Mouse (Mus musculus): ENCODE results near the gene Uchl3. TPM values are rescaled to one million over a fixed set of nuclear protein-coding genes. Genes with fewer than 3 reads are reported as not detected.

Gene Uchl3
- 17.4 and 30.7 TPM in 2 replicates for polyA plus RNA-seq (2012)

GRCm38 (mm10) chr14:101653581-101654525 lies at the start of gene Uchl3:
TSS of gene Uchl3 (plus strand) at chr14:101653967.
- no peak for TF ChIP-seq GATA1 (IDR thresholded peaks at IDR 0.05; ENCODE audit: low read length)

DNA sequence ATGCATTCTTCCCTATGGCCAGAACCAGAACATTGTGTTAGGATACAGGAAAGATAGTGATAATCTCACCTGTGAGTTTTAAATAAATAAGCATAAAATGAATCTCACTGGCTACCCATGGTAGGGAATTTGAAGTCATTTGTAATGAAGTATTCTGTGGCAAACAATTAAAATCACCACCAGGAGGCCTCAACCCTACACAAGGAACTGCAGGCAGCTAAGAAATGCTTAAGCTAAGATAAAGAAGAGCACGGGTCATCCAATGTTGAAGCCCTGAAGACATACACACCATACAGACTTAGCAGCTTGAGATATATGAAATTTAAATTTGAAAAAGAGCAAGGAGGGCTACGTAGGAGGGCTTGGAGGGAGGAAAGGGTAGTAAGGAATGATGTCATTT lies 47.9 kb upstream of the Uchl3 start:
- TF ChIP-seq GATA1 (IDR thresholded peaks at IDR 0.05; ENCODE audit: low read length) = no peak

- no peak for TF ChIP-seq GATA1 (IDR thresholded peaks at IDR 0.05; ENCODE audit: low read length)
Measured at GRCm38 (mm10) chr14:101607631-101608518, 45.9 kb upstream of the Uchl3 start.

- TF ChIP-seq GATA1 (IDR thresholded peaks at IDR 0.05; ENCODE audit: low read length) = no peak
Measured at GRCm38 (mm10) chr14:101608519-101609368, 45.0 kb upstream of the Uchl3 start, which contains the start of gene Tbc1d4. TSS of gene Tbc1d4 (minus strand) at chr14:101609191.

- no peak for TF ChIP-seq GATA1 (IDR thresholded peaks at IDR 0.05; ENCODE audit: low read length)
Measured at GRCm38 (mm10) chr14:101610701-101611100, 43.1 kb upstream of the Uchl3 start.

DNA sequence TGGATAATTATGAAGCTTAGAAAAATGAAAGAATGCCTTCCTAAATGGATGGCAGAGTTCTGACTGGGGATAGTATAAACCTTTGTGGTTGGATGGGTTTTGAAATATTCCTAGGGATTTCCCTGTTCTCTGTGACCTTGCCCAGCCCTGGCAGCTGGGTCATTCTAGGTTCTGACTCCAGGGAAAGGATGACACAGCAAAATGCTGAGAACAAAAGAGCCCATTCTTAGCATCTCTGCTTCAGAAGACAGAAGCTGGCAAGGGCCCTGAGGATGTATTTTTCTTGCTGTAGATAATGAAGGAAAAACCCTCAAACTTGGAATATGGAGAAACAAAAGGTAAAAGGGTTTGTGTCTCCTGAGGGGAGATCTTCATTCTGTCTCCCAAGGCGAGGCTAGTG lies 40.6 kb upstream of the Uchl3 start:
- no peak for TF ChIP-seq GATA1 (IDR thresholded peaks at IDR 0.05; ENCODE audit: low read length)

DNA sequence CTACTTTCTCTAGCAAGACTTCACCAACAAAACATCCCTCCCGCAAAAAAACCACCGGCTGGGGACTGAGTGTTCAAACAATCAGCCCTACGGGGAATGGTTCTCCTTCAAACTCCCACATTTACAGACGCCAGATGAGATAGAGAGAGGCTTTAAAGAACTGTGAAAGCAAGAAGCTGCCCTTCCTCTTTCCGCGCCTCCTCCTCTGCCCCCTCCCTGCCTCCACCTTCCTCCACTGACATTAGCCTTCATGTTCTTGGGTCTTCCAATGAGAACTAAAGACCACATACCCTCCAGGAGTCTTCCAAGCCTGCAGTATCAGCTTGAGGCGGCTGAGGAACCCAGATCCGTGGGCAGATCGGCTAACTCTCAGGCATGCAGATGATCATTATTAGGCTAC lies 37.6 kb upstream of the Uchl3 start:
- no peak for TF ChIP-seq GATA1 (IDR thresholded peaks at IDR 0.05; ENCODE audit: low read length)

DNA sequence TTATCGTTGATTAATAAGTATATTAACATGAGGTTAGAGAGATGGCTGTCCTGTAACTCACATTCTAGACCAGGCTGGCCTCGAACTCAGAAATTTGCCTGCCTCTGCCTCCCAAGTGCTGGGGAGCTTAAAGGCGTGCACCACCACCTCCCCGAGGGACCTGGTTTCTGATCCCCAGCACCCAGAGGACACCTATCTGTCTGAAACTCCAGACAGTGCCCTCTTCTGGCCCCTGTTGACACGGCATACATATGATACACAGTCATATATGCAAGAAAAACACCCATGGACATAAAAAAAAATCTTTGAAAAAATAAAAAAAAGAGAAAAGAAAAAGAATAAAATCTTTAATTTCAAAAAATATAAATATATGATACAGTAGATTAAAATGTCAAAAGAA lies 36.1 kb upstream of the Uchl3 start:
- no peak for TF ChIP-seq GATA1 (IDR thresholded peaks at IDR 0.05; ENCODE audit: low read length)

- no peak for TF ChIP-seq GATA1 (IDR thresholded peaks at IDR 0.05; ENCODE audit: low read length)
Measured at GRCm38 (mm10) chr14:101630548-101630947, 23.2 kb upstream of the Uchl3 start.

- no peak for TF ChIP-seq GATA1 (IDR thresholded peaks at IDR 0.05; ENCODE audit: low read length)
Measured at GRCm38 (mm10) chr14:101635765-101636164, 18.0 kb upstream of the Uchl3 start.

DNA sequence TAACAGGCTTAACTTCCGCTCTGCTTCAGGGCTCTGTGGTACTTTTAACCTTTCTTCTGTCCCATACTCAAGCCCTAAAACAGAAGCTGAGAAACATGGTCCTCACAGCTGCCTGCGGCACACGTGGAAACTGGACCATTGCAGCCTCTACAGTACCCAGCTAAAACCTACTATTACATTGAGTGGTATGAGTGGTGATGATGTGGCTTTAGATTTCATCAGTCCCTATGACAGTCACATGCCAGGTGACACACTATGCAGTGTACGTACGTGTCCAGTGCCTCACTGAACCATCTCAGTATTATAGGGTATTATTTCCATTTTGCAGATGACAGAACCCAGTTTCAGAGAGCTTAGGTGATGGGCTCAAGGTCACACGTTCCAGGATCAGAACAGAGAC lies 16.4 kb upstream of the Uchl3 start:
- no peak for TF ChIP-seq GATA1 (IDR thresholded peaks at IDR 0.05; ENCODE audit: low read length)

DNA sequence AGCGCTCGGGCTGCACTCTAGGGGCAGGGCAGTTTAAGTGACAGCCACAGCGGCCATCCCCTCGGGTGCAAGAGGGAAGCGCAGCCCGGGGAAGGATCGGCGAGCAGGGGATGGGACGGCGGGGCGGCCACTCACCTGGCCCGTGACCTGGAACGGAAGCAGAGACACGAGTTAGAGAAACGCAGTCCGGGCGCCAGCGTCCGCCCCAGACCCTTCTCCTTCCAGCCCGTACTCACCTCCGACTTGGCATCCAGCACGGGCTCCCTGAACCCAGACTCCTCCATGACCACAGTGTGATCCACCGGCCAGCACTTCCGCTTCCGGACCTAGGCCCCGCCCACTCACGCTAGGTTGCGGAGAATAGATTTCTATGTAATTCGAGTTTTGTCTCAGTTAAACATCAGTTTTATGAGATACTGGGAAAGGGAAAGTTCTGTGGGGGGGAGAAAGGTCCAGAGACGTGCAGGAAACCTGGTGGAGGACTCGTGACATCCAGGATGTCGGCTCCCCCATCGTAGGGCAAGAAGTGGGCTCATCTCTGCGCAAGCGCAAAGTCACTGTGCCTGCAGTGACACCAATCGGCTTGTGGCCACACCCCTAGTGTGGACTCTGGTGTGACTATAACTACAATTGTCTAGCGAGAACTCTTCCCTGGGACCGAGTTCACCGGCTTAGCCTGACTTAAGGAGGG lies 13.5 kb upstream of the Uchl3 start, which contains the start of gene Commd6:
Commd6 (minus strand) TSS at position 534 of the 691 bp plus-strand sequence.
- TF ChIP-seq GATA1 (IDR thresholded peaks at IDR 0.05; ENCODE audit: low read length) = no peak

DNA sequence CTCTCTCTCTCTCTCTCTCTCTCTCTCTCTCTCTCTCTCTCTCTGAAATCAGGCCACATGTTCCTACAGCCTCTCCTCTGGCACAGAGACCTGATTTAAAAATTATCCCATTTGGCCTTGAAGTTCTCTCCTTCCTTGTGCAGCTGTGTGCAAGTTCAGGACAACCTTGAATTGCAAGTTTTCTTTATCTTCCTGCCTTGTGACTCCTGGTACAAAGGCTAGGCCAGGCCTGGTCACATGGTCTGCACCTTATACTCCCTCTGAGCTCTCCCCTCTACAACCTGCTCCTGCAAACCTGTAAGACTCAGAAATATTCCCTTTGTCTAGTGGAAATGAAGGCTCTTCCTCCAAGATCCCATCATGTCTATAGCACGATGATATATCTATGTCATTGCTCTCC lies 8.8 kb upstream of the Uchl3 start:
- no peak for TF ChIP-seq GATA1 (IDR thresholded peaks at IDR 0.05; ENCODE audit: low read length)

GRCm38 (mm10) chr14:101650551-101650950 lies 3.2 kb upstream of the Uchl3 start:
- no peak for TF ChIP-seq GATA1 (IDR thresholded peaks at IDR 0.05; ENCODE audit: low read length)

Measured in G1E-ER4 (cell line).